Mouse (Mus musculus): ENCODE results near the gene Atp2a2. TPM values are rescaled to one million over a fixed set of nuclear protein-coding genes. Genes with fewer than 3 reads are reported as not detected.

The Atp2a2 gene
- polyA plus RNA-seq, 1 experiment from 2014 or later: 37.4 TPM

GRCm38 (mm10) chr5:122516029-122516730 is 14.2 kb upstream of the Atp2a2 start:
- H3K4me1 ChIP-seq (ENCODE audit: control insufficient read depth, insufficient read depth, low read length): no peaks in the 10 kb centered on the region
- H3K27ac ChIP-seq (replicated peaks; ENCODE audit: low read depth, low read length): no peak overlapping the region
- no peak overlapping the region for H3K9ac ChIP-seq (replicated peaks; ENCODE audit: low read length)
- no peak overlapping the region for H3K4me3 ChIP-seq (ENCODE audit: low read depth, low read length)
- H3K36me3 ChIP-seq (replicated peaks; ENCODE audit: control insufficient read depth, insufficient read depth, low read depth, low read length): no peaks in the 10 kb centered on the region
- no peaks in the 10 kb centered on the region for H3K9me3 ChIP-seq (replicated peaks; ENCODE audit: control insufficient read depth, low read length)
- WGBS: 75% methylated on average over 11 of the region's 11 CpGs
- no peak overlapping the region for H3K4me2 ChIP-seq (ENCODE audit: low read depth, low read length)
- no peak for ATAC-seq (replicated peaks; ENCODE audit: insufficient number of reproducible peaks, low FRiP score, low TSS enrichment, low read depth)
- H3K27me3 ChIP-seq (ENCODE audit: control insufficient read depth, insufficient read depth, low read length): no peaks in the 10 kb centered on the region; the same call in 1 of the 2 replicates
- no peak for DNase-seq (ENCODE audit: low spot score)

DNA sequence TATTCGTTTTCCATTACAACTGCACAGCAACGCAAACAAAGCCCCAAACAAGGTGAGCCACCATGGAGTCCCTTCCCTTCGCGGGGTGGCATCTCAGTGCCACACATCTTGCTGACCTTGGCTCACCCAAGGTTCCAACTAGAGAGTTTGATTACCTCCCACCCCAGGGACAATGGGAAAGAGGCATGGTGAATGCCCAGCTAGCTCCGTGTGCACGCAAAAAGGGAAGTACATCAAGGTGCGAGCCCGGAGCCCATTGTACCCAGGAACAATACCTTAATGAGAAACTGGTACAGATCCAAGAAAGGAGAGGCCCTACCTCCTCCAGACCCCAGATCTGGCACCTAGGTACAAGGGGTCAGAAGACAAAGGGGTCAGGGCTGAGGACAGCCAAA is 12.1 kb upstream of the Atp2a2 start:
- Histone ChIP-seq H3K27ac (replicated peaks; ENCODE audit: low read depth, low read length) (no peak overlapping the region), H3K9me3 (replicated peaks; ENCODE audit: control insufficient read depth, low read length) (no peaks in the 10 kb centered on the region), H3K27me3 (ENCODE audit: control insufficient read depth, insufficient read depth, low read length) (no peaks in the 10 kb centered on the region; the same call in 1 of the 2 replicates), H3K4me2 (ENCODE audit: low read depth, low read length) (no peak overlapping the region; the same call in 1 of the 2 replicates), H3K9ac (replicated peaks; ENCODE audit: low read length) (no peak overlapping the region), H3K36me3 (replicated peaks; ENCODE audit: control insufficient read depth, insufficient read depth, low read depth, low read length) (no peaks in the 10 kb centered on the region), H3K4me3 (ENCODE audit: low read depth, low read length) (no peak overlapping the region), H3K4me1 (ENCODE audit: control insufficient read depth, insufficient read depth, low read length) (no peaks in the 10 kb centered on the region)
- 26% methylated on average over 8 of the region's 8 CpGs for WGBS
- ATAC-seq (replicated peaks; ENCODE audit: insufficient number of reproducible peaks, low FRiP score, low TSS enrichment, low read depth): no peak
- no peak for DNase-seq (ENCODE audit: low spot score)

GRCm38 (mm10) chr5:122513421-122514126 is 11.5 kb upstream of the Atp2a2 start:
- H3K9ac ChIP-seq (replicated peaks; ENCODE audit: low read length): no peak overlapping the region
- H3K4me1 ChIP-seq (ENCODE audit: control insufficient read depth, insufficient read depth, low read length): no peaks in the 10 kb centered on the region
- 45% methylated on average over 23 of the region's 23 CpGs for WGBS
- no peak overlapping the region for H3K4me3 ChIP-seq (ENCODE audit: low read depth, low read length)
- DNase-seq (ENCODE audit: low spot score) (no peak), ATAC-seq (replicated peaks; ENCODE audit: insufficient number of reproducible peaks, low FRiP score, low TSS enrichment, low read depth) (no peak)
- no peak overlapping the region for H3K27ac ChIP-seq (replicated peaks; ENCODE audit: low read depth, low read length)
- no peak overlapping the region for H3K4me2 ChIP-seq (ENCODE audit: low read depth, low read length)
- H3K9me3 ChIP-seq (replicated peaks; ENCODE audit: control insufficient read depth, low read length): no peaks in the 10 kb centered on the region
- no peaks in the 10 kb centered on the region for H3K36me3 ChIP-seq (replicated peaks; ENCODE audit: control insufficient read depth, insufficient read depth, low read depth, low read length)
- no peaks in the 10 kb centered on the region; the same call in 1 of the 2 replicates for H3K27me3 ChIP-seq (ENCODE audit: control insufficient read depth, insufficient read depth, low read length)

DNA sequence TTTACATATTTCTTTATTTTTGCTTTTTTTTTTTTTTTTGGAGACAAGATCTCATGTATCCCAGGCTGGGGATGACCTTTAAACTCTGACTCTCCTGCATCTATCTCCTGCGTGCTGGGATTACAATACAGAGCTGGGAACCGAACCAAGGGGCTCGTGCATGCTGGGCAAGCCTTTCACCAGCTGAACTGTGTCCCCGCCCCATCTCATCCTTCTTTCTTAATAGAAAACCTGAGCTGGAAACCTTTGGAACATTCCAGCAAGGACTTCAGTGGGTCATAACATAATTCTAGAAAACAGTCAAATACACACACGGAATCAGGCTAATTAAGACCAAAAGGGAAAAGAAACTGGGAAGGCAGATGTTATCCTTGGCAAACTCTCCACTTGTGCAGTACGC is 10.0 kb upstream of the Atp2a2 start:
- DNase-seq (ENCODE audit: low spot score) (no peak), ATAC-seq (replicated peaks; ENCODE audit: insufficient number of reproducible peaks, low FRiP score, low TSS enrichment, low read depth) (no peak)
- 62% methylated on average over 6 of the region's 6 CpGs for WGBS
- no peak overlapping the region for H3K4me3 ChIP-seq (ENCODE audit: low read depth, low read length)
- H3K27ac ChIP-seq (replicated peaks; ENCODE audit: low read depth, low read length): no peak overlapping the region
- H3K4me2 ChIP-seq (ENCODE audit: low read depth, low read length): no peak overlapping the region
- no peaks in the 10 kb centered on the region; the same call in 1 of the 2 replicates for H3K27me3 ChIP-seq (ENCODE audit: control insufficient read depth, insufficient read depth, low read length)
- H3K9me3 ChIP-seq (replicated peaks; ENCODE audit: control insufficient read depth, low read length): no peaks in the 10 kb centered on the region
- no peaks in the 10 kb centered on the region for H3K4me1 ChIP-seq (ENCODE audit: control insufficient read depth, insufficient read depth, low read length)
- H3K36me3 ChIP-seq (replicated peaks; ENCODE audit: control insufficient read depth, insufficient read depth, low read depth, low read length): no peaks in the 10 kb centered on the region
- H3K9ac ChIP-seq (replicated peaks; ENCODE audit: low read length): no peak overlapping the region

DNA sequence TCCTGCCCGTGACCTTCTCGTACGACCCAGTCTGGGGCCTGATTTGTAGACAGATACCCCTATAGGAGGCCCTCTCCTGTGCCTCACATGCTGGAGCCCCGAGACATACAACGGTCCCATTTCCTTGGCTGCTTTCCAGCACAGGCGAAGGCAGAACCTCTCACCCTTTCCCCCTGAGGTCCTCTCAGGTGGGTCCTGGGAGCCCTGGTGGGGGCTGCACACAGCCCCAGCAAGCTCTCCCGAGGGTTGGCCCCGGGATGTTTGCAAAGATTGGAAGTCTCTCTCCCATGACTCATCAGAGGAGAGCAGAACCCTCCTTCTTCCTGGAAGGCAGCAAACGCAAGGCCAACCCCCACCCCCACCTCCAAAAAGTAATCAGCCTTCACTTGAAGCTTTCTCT is 9.4 kb upstream of the Atp2a2 start:
- Histone ChIP-seq H3K9me3 (replicated peaks; ENCODE audit: control insufficient read depth, low read length) (no peaks in the 10 kb centered on the region), H3K27me3 (ENCODE audit: control insufficient read depth, insufficient read depth, low read length) (no peaks in the 10 kb centered on the region; the same call in 1 of the 2 replicates), H3K4me2 (ENCODE audit: low read depth, low read length) (no peak overlapping the region), H3K36me3 (replicated peaks; ENCODE audit: control insufficient read depth, insufficient read depth, low read depth, low read length) (no peaks in the 10 kb centered on the region), H3K9ac (replicated peaks; ENCODE audit: low read length) (no peak overlapping the region), H3K4me1 (ENCODE audit: control insufficient read depth, insufficient read depth, low read length) (no peaks in the 10 kb centered on the region), H3K27ac (replicated peaks; ENCODE audit: low read depth, low read length) (no peak overlapping the region), H3K4me3 (ENCODE audit: low read depth, low read length) (no peak overlapping the region)
- WGBS: 76% methylated on average over 9 of the region's 9 CpGs
- DNase-seq (ENCODE audit: low spot score): no peak
- ATAC-seq (replicated peaks; ENCODE audit: insufficient number of reproducible peaks, low FRiP score, low TSS enrichment, low read depth): no peak

GRCm38 (mm10) chr5:122510651-122511157 is 8.7 kb upstream of the Atp2a2 start:
- ATAC-seq (replicated peaks; ENCODE audit: insufficient number of reproducible peaks, low FRiP score, low TSS enrichment, low read depth) (no peak), DNase-seq (ENCODE audit: low spot score) (no peak)
- H3K27me3 ChIP-seq (ENCODE audit: control insufficient read depth, insufficient read depth, low read length): no peaks in the 10 kb centered on the region; the same call in 1 of the 2 replicates
- 66% methylated on average over 17 of the region's 17 CpGs for WGBS
- no peak overlapping the region for H3K27ac ChIP-seq (replicated peaks; ENCODE audit: low read depth, low read length)
- no peak overlapping the region for H3K4me3 ChIP-seq (ENCODE audit: low read depth, low read length)
- no peaks in the 10 kb centered on the region for H3K9me3 ChIP-seq (replicated peaks; ENCODE audit: control insufficient read depth, low read length)
- H3K4me1 ChIP-seq (ENCODE audit: control insufficient read depth, insufficient read depth, low read length): no peaks in the 10 kb centered on the region
- H3K9ac ChIP-seq (replicated peaks; ENCODE audit: low read length): no peak overlapping the region
- no peak overlapping the region for H3K4me2 ChIP-seq (ENCODE audit: low read depth, low read length)
- H3K36me3 ChIP-seq (replicated peaks; ENCODE audit: control insufficient read depth, insufficient read depth, low read depth, low read length): no peaks in the 10 kb centered on the region

DNA sequence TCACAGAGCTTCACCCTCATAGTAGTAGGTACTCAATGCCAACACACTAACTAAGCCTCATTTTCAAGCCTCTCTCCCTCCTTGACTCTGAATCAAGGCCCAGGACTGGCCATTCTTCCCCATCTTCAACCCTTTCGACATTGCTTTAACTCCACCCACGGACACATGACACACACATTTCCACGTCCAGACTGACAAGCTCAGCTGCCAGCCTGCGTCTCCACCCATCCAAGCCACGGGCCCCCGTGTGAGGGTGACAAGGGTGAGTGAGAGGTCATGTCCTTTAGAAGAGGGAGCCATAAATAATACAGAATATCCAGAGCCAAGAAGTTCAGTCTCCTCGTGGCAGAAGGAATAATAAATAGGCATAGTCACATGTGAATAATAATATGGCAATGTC is 7.6 kb upstream of the Atp2a2 start:
- 64% methylated on average over 7 of the region's 7 CpGs for WGBS
- ATAC-seq (replicated peaks; ENCODE audit: insufficient number of reproducible peaks, low FRiP score, low TSS enrichment, low read depth) (no peak), DNase-seq (ENCODE audit: low spot score) (no peak)
- Histone ChIP-seq H3K9me3 (replicated peaks; ENCODE audit: control insufficient read depth, low read length) (no peaks in the 10 kb centered on the region), H3K36me3 (replicated peaks; ENCODE audit: control insufficient read depth, insufficient read depth, low read depth, low read length) (no peaks in the 10 kb centered on the region), H3K4me2 (ENCODE audit: low read depth, low read length) (no peak overlapping the region), H3K4me1 (ENCODE audit: control insufficient read depth, insufficient read depth, low read length) (no peaks in the 10 kb centered on the region), H3K9ac (replicated peaks; ENCODE audit: low read length) (no peak overlapping the region), H3K27ac (replicated peaks; ENCODE audit: low read depth, low read length) (no peak overlapping the region), H3K27me3 (ENCODE audit: control insufficient read depth, insufficient read depth, low read length) (no peaks in the 10 kb centered on the region; the same call in 1 of the 2 replicates), H3K4me3 (ENCODE audit: low read depth, low read length) (no peak overlapping the region)

GRCm38 (mm10) chr5:122508861-122509306 is 6.9 kb upstream of the Atp2a2 start:
- Histone ChIP-seq H3K27ac (replicated peaks; ENCODE audit: low read depth, low read length) (no peak overlapping the region), H3K36me3 (replicated peaks; ENCODE audit: control insufficient read depth, insufficient read depth, low read depth, low read length) (no peaks in the 10 kb centered on the region), H3K4me3 (ENCODE audit: low read depth, low read length) (no peak overlapping the region), H3K4me2 (ENCODE audit: low read depth, low read length) (no peak overlapping the region), H3K27me3 (ENCODE audit: control insufficient read depth, insufficient read depth, low read length) (no peaks in the 10 kb centered on the region; the same call in 1 of the 2 replicates), H3K9me3 (replicated peaks; ENCODE audit: control insufficient read depth, low read length) (no peaks in the 10 kb centered on the region), H3K4me1 (ENCODE audit: control insufficient read depth, insufficient read depth, low read length) (no peaks in the 10 kb centered on the region), H3K9ac (replicated peaks; ENCODE audit: low read length) (no peak overlapping the region)
- DNase-seq (ENCODE audit: low spot score) (no peak), ATAC-seq (replicated peaks; ENCODE audit: insufficient number of reproducible peaks, low FRiP score, low TSS enrichment, low read depth) (no peak)
- WGBS: 87% methylated on average over 11 of the region's 11 CpGs
